Mouse (Mus musculus) embryonic facial prominence, embryonic 11.5 days (tissue): ENCODE data around the gene Myt1l. TPM values are rescaled to one million over a fixed set of nuclear protein-coding genes. Genes with fewer than 3 reads are reported as not detected.

ENCODE experiments used
- ATAC-seq: fragments of 200-750 bp; cut with Nextera tagmentation; replicated peaks from 2 replicates; pipeline ENCODE4 v1.8.0; 2017; ENCODE audit warnings: low read depth; ENCODE audit not compliant: insufficient number of reproducible peaks, low FRiP score, low TSS enrichment
- DNase-seq: peaks from one replicate; pipeline ENCODE4 v3.0.0-alpha.2; 2015; ENCODE audit warnings: low spot score
- H3K27ac ChIP-seq: fragments of 300-500 bp; sonication (generic); replicated peaks from 2 replicates; pipeline ENCODE4 v1.5.1; 2014; ENCODE audit warnings: mild to moderate bottlenecking, low read depth, low read length, control low read depth
- H3K27me3 ChIP-seq: fragments of 300-500 bp; sonication (generic); 2 replicates; pipeline ENCODE4 v1.6.1; 2014; ENCODE audit warnings: mild to moderate bottlenecking, low read length, moderate library complexity, mixed read lengths; ENCODE audit not compliant: control insufficient read depth, insufficient read depth
- H3K36me3 ChIP-seq: fragments of 300-500 bp; sonication (generic); replicated peaks from 2 replicates; pipeline ENCODE4 v1.6.1; 2014; ENCODE audit warnings: low read depth, mild to moderate bottlenecking, low read length, moderate library complexity, mixed read lengths; ENCODE audit not compliant: control insufficient read depth, insufficient read depth
- H3K4me1 ChIP-seq: fragments of 300-500 bp; sonication (generic); 2 replicates; pipeline ENCODE4 v1.6.1; 2014; ENCODE audit warnings: low read length, mixed read lengths; ENCODE audit not compliant: control insufficient read depth, insufficient read depth
- H3K4me2 ChIP-seq: fragments of 300-500 bp; sonication (generic); 2 replicates; pipeline ENCODE4 v1.6.1; 2014; ENCODE audit warnings: low read depth, mild to moderate bottlenecking, control low read depth, low read length, moderate library complexity
- H3K4me3 ChIP-seq: fragments of 300-500 bp; sonication (generic); 2 replicates; pipeline ENCODE4 v1.5.1; 2014; ENCODE audit warnings: low read depth, low read length, control low read depth
- H3K9ac ChIP-seq: fragments of 300-500 bp; sonication (generic); replicated peaks from 2 replicates; pipeline ENCODE4 v1.6.1; 2014; ENCODE audit warnings: mild to moderate bottlenecking, control low read depth, low read length
- H3K9me3 ChIP-seq: fragments of 300-500 bp; sonication (generic); replicated peaks from 2 replicates; pipeline ENCODE4 v1.6.1; 2016; ENCODE audit warnings: mild to moderate bottlenecking, low read length, inconsistent platforms, mixed read lengths; ENCODE audit not compliant: control insufficient read depth
- WGBS: fragments of 180-500 bp; shearing (Covaris S2); extraction: QIAGEN DNeasy Blood & Tissue Kit; methylation state at CpG from one replicate; pipeline ENCODE4 v1.1.7; 2014; 5-methylcytosine and 5-hydroxymethylcytosine counted together
- polyA plus RNA-seq: library from polyadenylated mRNA; unstranded; fragments of >200 nt; fragmentation: Nextera tagmentation; extraction: Ambion mirVana; gene quantifications from 2 replicates; pipeline ENCODE4 v1.2.1, GENCODE M21; 2014

Myt1l gene
- polyA plus RNA-seq, 1 experiment from 2014 or later, result 3.0 TPM

DNA sequence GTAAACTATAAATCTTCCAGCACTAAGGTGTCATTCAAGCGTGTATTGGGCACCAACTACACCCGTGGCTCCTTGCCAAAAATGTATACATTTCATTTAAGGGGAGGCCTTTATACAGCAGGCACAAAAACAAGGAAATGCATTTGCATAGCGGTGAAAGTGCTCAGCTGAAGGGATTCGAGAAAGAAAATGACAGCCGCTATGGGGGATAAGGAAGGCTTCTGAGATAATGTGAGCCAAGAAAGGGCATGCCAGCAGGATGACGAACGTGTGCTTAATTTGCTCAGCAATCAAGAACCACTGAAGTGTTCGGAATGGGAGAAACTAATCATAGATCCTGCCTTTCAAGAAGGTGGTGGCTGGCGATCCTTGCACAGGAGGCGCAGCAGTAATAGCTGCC lies 170.8 kb downstream of the Myt1l start:
- Histone ChIP-seq H3K27ac (no peak overlapping the region), H3K36me3 (no peaks in the 10 kb centered on the region), H3K4me2 (no peak overlapping the region), H3K27me3 (no peaks in the 10 kb centered on the region), H3K4me1 (no peaks in the 10 kb centered on the region), H3K4me3 (no peak overlapping the region), H3K9ac (no peak overlapping the region), H3K9me3 (no peaks in the 10 kb centered on the region)
- ATAC-seq, result no peak
- WGBS, result 53% methylated on average over 10 of the region's 10 CpGs
- DNase-seq, result peak; percentile 23

DNA sequence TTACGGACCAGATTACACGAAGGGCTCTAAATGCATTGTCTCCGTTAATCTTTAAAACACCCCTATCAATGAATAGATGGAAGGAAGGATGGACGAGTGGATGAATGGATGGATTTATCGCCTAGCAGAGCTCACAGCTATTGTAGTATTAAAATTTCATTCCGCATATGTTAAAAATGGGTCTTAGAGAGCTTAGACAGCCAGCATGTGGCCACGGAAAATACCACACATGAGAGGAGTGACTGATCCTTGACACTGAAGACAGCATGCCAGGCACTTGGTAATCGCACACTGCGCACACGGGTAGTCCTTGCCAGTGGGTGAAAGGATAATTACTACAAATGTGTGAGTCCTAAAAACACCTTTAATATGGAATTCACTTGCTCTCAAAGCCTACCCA lies 171.2 kb downstream of the Myt1l start:
- H3K27ac ChIP-seq, result no peak overlapping the region
- DNase-seq (no peak), ATAC-seq (no peak)
- 83% methylated on average over 10 of the region's 10 CpGs for WGBS
- H3K4me2 ChIP-seq, result no peak overlapping the region
- H3K4me1 ChIP-seq, result no peaks in the 10 kb centered on the region
- H3K4me3 ChIP-seq, result no peak overlapping the region
- H3K9me3 ChIP-seq, result no peaks in the 10 kb centered on the region
- no peak overlapping the region for H3K9ac ChIP-seq
- H3K27me3 ChIP-seq, result no peaks in the 10 kb centered on the region
- H3K36me3 ChIP-seq, result no peaks in the 10 kb centered on the region

DNA sequence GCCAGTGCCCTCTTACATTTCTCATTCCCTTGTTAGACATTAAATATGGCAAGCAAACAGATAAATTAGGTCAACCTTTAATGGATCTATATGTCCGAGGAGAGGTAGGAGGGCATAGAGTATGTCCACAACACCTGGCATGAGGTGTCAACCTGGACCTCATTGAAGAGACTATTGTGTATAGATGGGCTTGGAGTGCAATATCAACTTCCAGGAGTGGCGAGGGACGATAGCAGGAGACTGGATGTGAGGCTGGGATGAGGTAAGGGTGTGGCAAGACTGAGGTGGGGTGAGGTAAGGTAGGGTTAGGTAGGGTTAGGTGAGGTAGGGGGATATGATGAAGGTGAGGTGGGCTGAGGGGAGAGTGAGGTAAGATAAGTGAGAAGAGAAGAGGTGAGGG lies 171.8 kb downstream of the Myt1l start:
- Histone ChIP-seq H3K4me2 (no peak overlapping the region), H3K27ac (no peak overlapping the region), H3K36me3 (no peaks in the 10 kb centered on the region), H3K4me3 (no peak overlapping the region), H3K9me3 (no peaks in the 10 kb centered on the region), H3K9ac (no peak overlapping the region), H3K27me3 (no peaks in the 10 kb centered on the region), H3K4me1 (no peaks in the 10 kb centered on the region)
- ATAC-seq, result no peak
- 82% methylated on average over 3 of the region's 3 CpGs for WGBS
- DNase-seq, result no peak

DNA sequence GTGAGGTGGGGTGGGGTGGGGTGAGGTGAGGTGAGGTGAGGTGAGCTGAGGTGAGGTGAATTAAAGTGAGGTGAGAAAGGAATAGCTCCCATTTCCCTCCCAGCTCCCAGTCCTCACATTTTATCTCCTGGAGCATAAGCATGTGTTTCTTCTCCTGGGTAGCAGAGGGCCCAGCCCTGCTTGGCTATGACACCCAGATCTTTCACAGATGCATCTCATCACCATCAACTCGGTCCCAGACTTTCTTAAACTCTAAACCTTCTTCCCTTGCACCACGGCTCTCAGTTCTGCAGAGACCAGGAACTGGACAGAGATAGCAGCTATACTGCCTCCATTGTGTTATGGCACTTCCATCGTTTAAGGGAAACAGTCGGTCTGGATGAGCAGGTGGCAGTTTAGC lies 172.9 kb downstream of the Myt1l start:
- ATAC-seq (no peak), DNase-seq (no peak)
- H3K36me3 ChIP-seq, result no peaks in the 10 kb centered on the region
- no peak overlapping the region for H3K27ac ChIP-seq
- no peaks in the 10 kb centered on the region for H3K27me3 ChIP-seq
- 62% methylated on average over 4 of the region's 4 CpGs for WGBS
- no peaks in the 10 kb centered on the region for H3K9me3 ChIP-seq
- H3K9ac ChIP-seq, result no peak overlapping the region
- no peaks in the 10 kb centered on the region for H3K4me1 ChIP-seq
- no peak overlapping the region for H3K4me3 ChIP-seq
- no peak overlapping the region for H3K4me2 ChIP-seq

DNA sequence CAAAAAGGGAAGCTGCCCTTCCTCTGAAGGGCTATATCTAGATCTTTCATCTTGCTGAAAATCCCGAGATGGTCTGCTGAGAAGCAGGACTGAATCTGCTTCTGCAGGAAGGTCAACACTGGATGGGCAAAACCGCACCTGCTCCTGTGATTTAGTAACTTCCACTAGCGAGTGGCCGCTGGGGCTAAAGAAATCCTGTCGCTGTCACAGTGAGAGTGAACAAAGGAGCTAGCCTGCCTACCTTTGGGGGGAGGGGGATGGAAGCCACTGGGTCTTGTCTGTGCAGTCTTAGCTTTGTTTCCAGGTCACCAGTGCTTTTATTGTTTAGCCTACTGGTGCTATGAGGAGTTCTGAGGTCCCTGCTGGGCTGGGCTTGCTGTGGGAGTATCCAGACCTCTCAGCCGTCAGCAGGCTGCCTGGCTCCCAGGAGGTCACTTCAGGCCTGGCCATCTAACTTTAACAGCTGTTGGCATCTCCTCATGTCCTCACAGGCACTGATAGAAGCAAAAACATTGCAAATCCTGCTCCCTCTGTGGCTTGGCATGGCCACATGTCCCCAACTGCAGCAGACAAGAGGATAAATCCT lies 173.6 kb downstream of the Myt1l start:
- no peak overlapping the region for H3K4me2 ChIP-seq
- H3K27ac ChIP-seq, result no peak overlapping the region; the same call in 1 of the 2 replicates
- no peaks in the 10 kb centered on the region for H3K36me3 ChIP-seq
- no peaks in the 10 kb centered on the region for H3K4me1 ChIP-seq
- peak; percentile 18 for DNase-seq
- WGBS, result 26% methylated on average over 6 of the region's 6 CpGs
- no peak overlapping the region for H3K4me3 ChIP-seq
- no peaks in the 10 kb centered on the region for H3K9me3 ChIP-seq
- no peak for ATAC-seq
- H3K9ac ChIP-seq, result 0 out of 2 replicates have a peak overlapping the region, but pooled peaks have one; percentile 7
- no peaks in the 10 kb centered on the region for H3K27me3 ChIP-seq

DNA sequence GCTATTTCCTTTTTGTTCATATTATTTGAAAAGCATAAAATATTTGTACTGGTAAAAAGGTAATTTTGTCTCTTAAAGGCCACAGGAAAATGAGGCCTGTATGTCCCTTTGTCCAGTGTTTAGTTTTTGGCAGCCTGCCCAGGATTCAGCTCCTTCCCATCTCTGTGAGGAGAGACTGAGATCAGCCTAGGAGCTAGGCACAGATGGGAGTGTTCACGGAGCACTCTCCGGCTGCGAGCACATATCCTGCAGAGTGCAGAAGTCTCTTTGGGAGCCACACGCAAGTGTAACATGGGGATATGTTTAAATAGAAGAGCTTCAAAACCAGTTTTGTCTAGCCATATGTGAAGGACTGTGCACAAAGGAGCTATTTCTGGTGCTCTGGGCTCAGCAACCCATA lies 174.4 kb downstream of the Myt1l start:
- Histone ChIP-seq H3K27me3 (no peaks in the 10 kb centered on the region), H3K27ac (no peak overlapping the region), H3K4me2 (no peak overlapping the region), H3K9ac (no peak overlapping the region), H3K4me1 (no peaks in the 10 kb centered on the region), H3K4me3 (no peak overlapping the region), H3K36me3 (no peaks in the 10 kb centered on the region), H3K9me3 (no peaks in the 10 kb centered on the region)
- DNase-seq (peak; percentile 31), ATAC-seq (0 out of 2 replicates have a peak, but pooled peaks have one; percentile 62)
- 43% methylated on average over 4 of the region's 4 CpGs for WGBS

DNA sequence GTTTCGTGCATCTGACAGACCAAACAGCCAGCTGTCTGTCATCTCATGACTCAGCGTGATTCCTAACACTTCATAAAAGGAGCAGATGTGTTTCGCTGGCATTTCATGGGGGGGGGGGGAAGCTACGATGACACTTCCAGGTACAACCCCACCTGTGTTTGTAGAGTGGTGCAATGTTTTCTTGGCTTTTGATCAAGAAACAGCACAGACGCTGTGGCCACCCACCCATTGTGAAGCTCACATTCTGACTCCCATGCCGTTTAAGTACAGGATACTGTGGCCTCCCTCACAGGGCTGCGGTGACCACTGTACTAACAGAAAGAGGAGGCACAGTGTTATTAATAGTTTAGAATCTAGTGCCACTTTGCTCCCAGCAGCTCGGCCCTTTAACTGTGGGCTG lies 175.4 kb downstream of the Myt1l start:
- Histone ChIP-seq H3K27me3 (no peaks in the 10 kb centered on the region), H3K36me3 (no peaks in the 10 kb centered on the region), H3K4me1 (no peaks in the 10 kb centered on the region), H3K4me3 (no peak overlapping the region), H3K27ac (no peak overlapping the region), H3K9me3 (no peaks in the 10 kb centered on the region), H3K9ac (no peak overlapping the region), H3K4me2 (no peak overlapping the region)
- WGBS, result 82% methylated on average over 8 of the region's 8 CpGs
- ATAC-seq (no peak), DNase-seq (no peak)

DNA sequence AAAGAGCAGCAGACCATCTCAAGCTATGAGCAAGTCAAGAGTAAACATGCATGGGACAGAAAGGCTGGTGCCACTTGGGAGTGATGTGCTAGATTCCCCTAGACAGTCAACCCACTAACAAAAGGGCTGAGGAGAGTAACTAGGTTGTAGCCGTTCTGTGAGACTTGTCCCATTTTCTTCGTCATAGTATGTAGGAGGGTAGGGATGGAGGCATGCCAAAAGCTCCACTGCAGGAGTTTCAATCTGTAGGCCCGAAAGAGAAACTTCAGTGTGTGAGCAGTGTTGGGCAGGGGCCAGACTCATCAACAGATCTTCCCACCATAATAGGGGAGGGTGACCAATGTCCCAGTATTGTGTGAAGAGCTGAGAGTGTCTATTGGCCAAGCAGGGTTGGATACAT lies 178.9 kb downstream of the Myt1l start:
- H3K4me2 ChIP-seq, result no peak overlapping the region
- H3K4me1 ChIP-seq, result no peaks in the 10 kb centered on the region
- no peak overlapping the region for H3K27ac ChIP-seq
- WGBS, result 83% methylated on average over 3 of the region's 3 CpGs
- no peak for DNase-seq
- no peak overlapping the region for H3K9ac ChIP-seq
- no peaks in the 10 kb centered on the region for H3K27me3 ChIP-seq
- no peak overlapping the region for H3K4me3 ChIP-seq
- H3K36me3 ChIP-seq, result no peaks in the 10 kb centered on the region
- H3K9me3 ChIP-seq, result no peaks in the 10 kb centered on the region
- no peak for ATAC-seq
